Mouse (Mus musculus): ENCODE results near the gene Vps37b. TPM values are rescaled to one million over a fixed set of nuclear protein-coding genes. Genes with fewer than 3 reads are reported as not detected.

The Vps37b gene
- polyA plus RNA-seq, 1 experiment from 2014 or later: 16.7 TPM

DNA sequence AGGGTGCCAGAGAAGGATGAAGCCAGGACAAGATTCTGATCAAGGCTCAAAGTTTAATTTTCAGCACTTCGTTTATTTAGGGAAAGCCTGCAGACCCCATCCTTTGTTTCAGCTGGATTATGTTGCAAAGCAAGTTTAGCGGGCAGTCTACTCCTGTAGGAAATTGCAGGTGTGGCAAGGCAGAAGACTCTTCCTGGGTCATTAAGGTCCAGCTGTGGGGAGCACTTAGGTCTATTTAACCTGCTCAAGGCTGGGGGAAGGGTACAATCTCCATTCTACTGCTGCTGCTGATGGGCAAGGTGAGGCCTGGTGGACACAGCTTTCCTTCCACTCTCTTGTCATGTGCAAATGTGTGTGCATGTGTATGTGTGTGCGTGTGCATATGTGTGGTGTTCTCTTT lies 73.1 kb downstream of the Vps37b start:
- WGBS: 46% methylated on average over 3 of the region's 3 CpGs
- Histone ChIP-seq H3K9ac (ENCODE audit: low read depth, low read length) (no peak overlapping the region), H3K27ac (ENCODE audit: low read depth, low read length) (no peak overlapping the region), H3K4me1 (replicated peaks; ENCODE audit: control insufficient read depth, insufficient read depth, low read length) (0 out of 2 replicates have a peak, but pooled peaks cover 2% of the 10 kb centered on the region), H3K27me3 (replicated peaks; ENCODE audit: control insufficient read depth, insufficient read depth, low read length) (no peaks in the 10 kb centered on the region), H3K36me3 (ENCODE audit: control insufficient read depth, insufficient read depth) (no peaks in the 10 kb centered on the region), H3K9me3 (ENCODE audit: control insufficient read depth) (no peaks in the 10 kb centered on the region), H3K4me3 (ENCODE audit: low read depth, low read length) (no peak overlapping the region), H3K4me2 (replicated peaks; ENCODE audit: low read depth) (no peak overlapping the region)
- TF ChIP-seq CTCF (IDR thresholded peaks at IDR 0.05; ENCODE audit: low read depth): no peak
- no peak for ATAC-seq

DNA sequence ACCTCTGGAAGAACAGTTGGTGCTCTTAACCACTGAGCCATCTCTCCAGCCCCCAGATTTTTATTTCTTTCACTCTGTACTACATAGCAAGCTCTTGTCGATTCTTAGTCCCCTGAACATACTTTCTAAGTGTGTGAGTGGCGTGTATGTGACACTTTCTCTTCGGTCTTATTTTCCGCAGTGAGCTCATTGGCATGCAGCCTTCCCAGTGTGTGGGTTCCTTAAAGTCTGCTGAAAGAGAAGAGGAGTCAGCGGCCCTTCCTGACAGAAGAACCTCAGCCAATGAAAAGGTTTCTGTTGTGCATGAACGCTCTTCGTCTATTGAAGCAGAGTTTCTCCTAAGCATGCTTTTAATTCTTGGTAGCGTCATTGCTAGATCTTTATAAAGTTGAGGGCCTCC lies 74.9 kb downstream of the Vps37b start:
- no peak for ATAC-seq
- Histone ChIP-seq H3K36me3 (ENCODE audit: control insufficient read depth, insufficient read depth) (no peaks in the 10 kb centered on the region), H3K27me3 (replicated peaks; ENCODE audit: control insufficient read depth, insufficient read depth, low read length) (no peaks in the 10 kb centered on the region), H3K9ac (ENCODE audit: low read depth, low read length) (no peak overlapping the region), H3K4me1 (replicated peaks; ENCODE audit: control insufficient read depth, insufficient read depth, low read length) (0 out of 2 replicates have a peak, but pooled peaks cover 2% of the 10 kb centered on the region), H3K27ac (ENCODE audit: low read depth, low read length) (no peak overlapping the region), H3K4me3 (ENCODE audit: low read depth, low read length) (no peak overlapping the region), H3K9me3 (ENCODE audit: control insufficient read depth) (no peaks in the 10 kb centered on the region), H3K4me2 (replicated peaks; ENCODE audit: low read depth) (no peak overlapping the region)
- WGBS: 90% methylated on average over 8 of the region's 8 CpGs
- no peak for TF ChIP-seq CTCF (IDR thresholded peaks at IDR 0.05; ENCODE audit: low read depth)

Small RNAs within 50 kb of the gene (microRNA-seq; reads per million reads assigned to microRNA genes)
- not detected for gene Mir7032

Other genes starting within 250 kb of the Vps37b start
- gene Hcar2, start 166.8 kb downstream of the Vps37b start, polyA plus RNA-seq (2015; fragmentation: Nextera tagmentation; extraction: Ambion mirVana): 0.16 and 0.30 TPM in 2 replicates
- gene Hcar1, start 152.2 kb downstream of the Vps37b start, polyA plus RNA-seq (2015; fragmentation: Nextera tagmentation; extraction: Ambion mirVana): 1.4 TPM in 2 replicates
- 82.7 and 89.1 TPM in 2 replicates for gene Denr, start 125.1 kb downstream of the Vps37b start, polyA plus RNA-seq (2015; fragmentation: Nextera tagmentation; extraction: Ambion mirVana)
- 0.35 and 0.41 TPM in 2 replicates for gene Gm43518, start 104.9 kb downstream of the Vps37b start, polyA plus RNA-seq (2015; fragmentation: Nextera tagmentation; extraction: Ambion mirVana)
- 3.8 and 4.0 TPM in 2 replicates for gene Ccdc62, start 101.6 kb downstream of the Vps37b start, polyA plus RNA-seq (2015; fragmentation: Nextera tagmentation; extraction: Ambion mirVana)
- gene Hip1r, start 58.6 kb downstream of the Vps37b start, polyA plus RNA-seq (2015; fragmentation: Nextera tagmentation; extraction: Ambion mirVana): 18.3 and 22.6 TPM in 2 replicates
- 4.0 and 4.6 TPM in 2 replicates for gene Abcb9, start 63.5 kb upstream of the Vps37b start, polyA plus RNA-seq (2015; fragmentation: Nextera tagmentation; extraction: Ambion mirVana)
- 21.3 and 25.0 TPM in 2 replicates for gene Ogfod2, start 80.0 kb upstream of the Vps37b start, polyA plus RNA-seq (2015; fragmentation: Nextera tagmentation; extraction: Ambion mirVana)
- gene Arl6ip4, start 83.8 kb upstream of the Vps37b start, polyA plus RNA-seq (2015; fragmentation: Nextera tagmentation; extraction: Ambion mirVana): 75.5 and 76.9 TPM in 2 replicates
- 1.5 and 1.9 TPM in 2 replicates for gene Pitpnm2, start 217.5 kb upstream of the Vps37b start, polyA plus RNA-seq (2015; fragmentation: Nextera tagmentation; extraction: Ambion mirVana)